Mouse (Mus musculus) hematopoietic multipotent progenitor cell, adult 10-12 weeks (in vitro differentiated cells): ENCODE measurements around the gene Ccl26. TPM values are rescaled to one million over a fixed set of nuclear protein-coding genes. Genes with fewer than 3 reads are reported as not detected.

Experiments used
- polyA plus RNA-seq: library from polyadenylated mRNA; stranded (reverse); fragments of >175 nt; gene quantifications from 2 replicates; pipeline ENCODE4 v1.2.3, GENCODE M21; 2012; ENCODE audit warnings: low replicate concordance

Ccl26 gene
- not detected in 2 replicates for polyA plus RNA-seq

GRCm38 (mm10) chr5:135563469-135563868 lies at the start of gene Ccl26:
Ccl26 (minus strand) TSS chr5:135563569.

GRCm38 (mm10) chr5:135573006-135573405 lies 9.6 kb upstream of the Ccl26 start, which contains the start of gene Ccl24:
Ccl24 (minus strand) TSS chr5:135573049.

GRCm38 (mm10) chr5:135544865-135545797 lies 18.2 kb downstream of the Ccl26 start, which contains the start of gene Hip1:
Hip1 (minus strand) TSS chr5:135545120.

Other genes with a start within 250 kb of the Ccl26 start
- gene Fkbp6, start 213.5 kb downstream of the Ccl26 start, polyA plus RNA-seq, result not detected in 2 replicates
- not detected in 2 replicates for gene Trim50, start 210.3 kb downstream of the Ccl26 start, polyA plus RNA-seq
- 13.6 and 17.8 TPM in 2 replicates for gene Nsun5, start 193.6 kb downstream of the Ccl26 start, polyA plus RNA-seq
- gene Pom121, start 169.0 kb downstream of the Ccl26 start, polyA plus RNA-seq, result 84.1 and 88.5 TPM in 2 replicates
- 13.1 and 16.0 TPM in 2 replicates for gene Hip1, start 18.4 kb downstream of the Ccl26 start, polyA plus RNA-seq
- gene Ccl24, start 9.5 kb upstream of the Ccl26 start, polyA plus RNA-seq, result 3.7 and 4.3 TPM in 2 replicates
- gene Rhbdd2, start 69.0 kb upstream of the Ccl26 start, polyA plus RNA-seq, result 20.7 and 69.9 TPM in 2 replicates
- gene Por, start 106.5 kb upstream of the Ccl26 start, polyA plus RNA-seq, result 107 and 374 TPM in 2 replicates
- gene Tmem120a, start 180.9 kb upstream of the Ccl26 start, polyA plus RNA-seq, result 14.4 and 30.0 TPM in 2 replicates
- gene Styxl1, start 214.8 kb upstream of the Ccl26 start, polyA plus RNA-seq, result 0.52 TPM in 1 of 2 replicates, not detected in the other
- gene Mdh2, start 214.9 kb upstream of the Ccl26 start, polyA plus RNA-seq, result 173 and 321 TPM in 2 replicates
- gene Srrm3, start 243.3 kb upstream of the Ccl26 start, polyA plus RNA-seq, result 0.10 TPM in 1 of 2 replicates, not detected in the other